Mouse (Mus musculus): ENCODE results near the gene Sfxn2. TPM values are rescaled to one million over a fixed set of nuclear protein-coding genes. Genes with fewer than 3 reads are reported as not detected.
A peak's percentile ranks its signal among the peaks of the same experiment; 100 is the strongest.

The Sfxn2 gene
- polyA plus RNA-seq (2012; rRNA removed) = 5.8 and 7.4 TPM in 2 replicates
- polyA plus RNA-seq (2014; fragmentation: Nextera tagmentation; extraction: Ambion mirVana) = 15.0 and 15.9 TPM in 2 replicates

GRCm38 (mm10) chr19:46572951-46573937 is at the start of gene Sfxn2, which contains the start of gene Arl3:
Gene Sfxn2, plus strand, starts transcription at chr19:46573365.
Gene Arl3, minus strand, starts transcription at chr19:46573198.
- Histone ChIP-seq H3K4me3 (ENCODE audit: insufficient read depth in 1 of 2, low read depth in 2 of 2, low read length in 2 of 2) (peak within 1 kb of the TSS; percentile 68 to 70), H3K9me3 (ENCODE audit: control insufficient read depth, low read length) (no peaks in the 10 kb centered on the region), H3K9ac (replicated peaks) (peak within 1 kb of the TSS; percentile 78), H3K4me1 (replicated peaks; ENCODE audit: control insufficient read depth in 2 of 2, insufficient read depth in 2 of 2, low read length in 1 of 2) (peaks cover 10 to 11% of the 10 kb centered on the region in 2 experiments), H3K4me2 (ENCODE audit: low read depth) (peak within 1 kb of the TSS; percentile 99), H3K27ac (peak within 1 kb of the TSS; percentile 68), H3K36me3 (replicated peaks; ENCODE audit: control insufficient read depth, insufficient read depth, low read depth) (no peaks in the 10 kb centered on the region), H3K27me3 (ENCODE audit: control insufficient read depth, insufficient read depth, low read length) (no peaks in the 10 kb centered on the region)
- peak; percentile 63 for TF ChIP-seq CTCF (IDR thresholded peaks at IDR 0.05; ENCODE audit: low read depth)
- TF ChIP-seq EP300 (IDR thresholded peaks at IDR 0.05; ENCODE audit: low read depth) = no peak
- ATAC-seq (ENCODE audit: insufficient read depth) (peak; percentile 95), DNase-seq (ENCODE audit: low read depth in 3 of 3, low spot score in 3 of 3) (peak; percentile 92 to 94 (median 93))
- WGBS (ENCODE audit: insufficient replicate concordance) = under 1% methylated on average over 64 of the region's 67 CpGs

- Histone ChIP-seq H3K4me3 (ENCODE audit: insufficient read depth in 1 of 2, low read depth in 2 of 2, low read length in 2 of 2) (no peak overlapping the region), H3K9me3 (ENCODE audit: control insufficient read depth, low read length) (no peaks in the 10 kb centered on the region), H3K9ac (replicated peaks) (no peak overlapping the region), H3K27me3 (ENCODE audit: control insufficient read depth, insufficient read depth, low read length) (peaks cover 6% of the 10 kb centered on the region; the same call in 1 of the 2 replicates), H3K36me3 (replicated peaks; ENCODE audit: control insufficient read depth, insufficient read depth, low read depth) (no peaks in the 10 kb centered on the region), H3K4me1 (replicated peaks; ENCODE audit: control insufficient read depth in 2 of 2, insufficient read depth in 2 of 2, low read length in 1 of 2) (peaks cover 19 to 37% of the 10 kb centered on the region in 2 experiments), H3K4me2 (ENCODE audit: low read depth) (peak overlapping the region; percentile 23), H3K27ac (no peak overlapping the region)
- DNase-seq (ENCODE audit: low read depth in 3 of 3, low spot score in 3 of 3) (no peak), ATAC-seq (ENCODE audit: insufficient read depth) (no peak)
- 22% methylated on average over 20 of the region's 20 CpGs for WGBS (ENCODE audit: insufficient replicate concordance)
- TF ChIP-seq CTCF (IDR thresholded peaks at IDR 0.05; ENCODE audit: low read depth) (no peak), EP300 (IDR thresholded peaks at IDR 0.05; ENCODE audit: low read depth) (no peak)
Observed at GRCm38 (mm10) chr19:46523480-46524151, 49.5 kb upstream of the Sfxn2 start.

GRCm38 (mm10) chr19:46524152-46524544 is 49.0 kb upstream of the Sfxn2 start:
- WGBS (ENCODE audit: insufficient replicate concordance) = 27% methylated on average over 6 of the region's 6 CpGs
- H3K36me3 ChIP-seq (replicated peaks; ENCODE audit: control insufficient read depth, insufficient read depth, low read depth) = no peaks in the 10 kb centered on the region
- H3K4me3 ChIP-seq (ENCODE audit: insufficient read depth in 1 of 2, low read depth in 2 of 2, low read length in 2 of 2) = no peak overlapping the region
- no peaks in the 10 kb centered on the region for H3K9me3 ChIP-seq (ENCODE audit: control insufficient read depth, low read length)
- H3K4me1 ChIP-seq (replicated peaks; ENCODE audit: control insufficient read depth in 2 of 2, insufficient read depth in 2 of 2, low read length in 1 of 2) = peaks cover 23 to 36% of the 10 kb centered on the region in 2 experiments
- H3K27ac ChIP-seq = no peak overlapping the region
- peak overlapping the region; percentile 23 for H3K4me2 ChIP-seq (ENCODE audit: low read depth)
- ATAC-seq (ENCODE audit: insufficient read depth) (no peak), DNase-seq (ENCODE audit: low read depth in 3 of 3, low spot score in 3 of 3) (no peak)
- TF ChIP-seq EP300 (IDR thresholded peaks at IDR 0.05; ENCODE audit: low read depth) = no peak
- no peak for TF ChIP-seq CTCF (IDR thresholded peaks at IDR 0.05; ENCODE audit: low read depth)
- H3K9ac ChIP-seq (replicated peaks) = no peak overlapping the region
- H3K27me3 ChIP-seq (ENCODE audit: control insufficient read depth, insufficient read depth, low read length) = peaks cover 6% of the 10 kb centered on the region; the same call in 1 of the 2 replicates

- Histone ChIP-seq H3K9me3 (ENCODE audit: control insufficient read depth, low read length) (no peaks in the 10 kb centered on the region), H3K4me1 (replicated peaks; ENCODE audit: control insufficient read depth in 2 of 2, insufficient read depth in 2 of 2, low read length in 1 of 2) (peaks cover 22 to 38% of the 10 kb centered on the region in 2 experiments), H3K4me3 (ENCODE audit: insufficient read depth in 1 of 2, low read depth in 2 of 2, low read length in 2 of 2) (no peak overlapping the region), H3K27me3 (ENCODE audit: control insufficient read depth, insufficient read depth, low read length) (peaks cover 6% of the 10 kb centered on the region; the same call in 1 of the 2 replicates), H3K27ac (no peak overlapping the region), H3K9ac (replicated peaks) (no peak overlapping the region), H3K36me3 (replicated peaks; ENCODE audit: control insufficient read depth, insufficient read depth, low read depth) (no peaks in the 10 kb centered on the region), H3K4me2 (ENCODE audit: low read depth) (peak overlapping the region; percentile 23)
- ATAC-seq (ENCODE audit: insufficient read depth) = peak; percentile 16; the same call in 1 of the 2 replicates
- DNase-seq (ENCODE audit: low read depth in 3 of 3, low spot score in 3 of 3) = no peak
- TF ChIP-seq CTCF (IDR thresholded peaks at IDR 0.05; ENCODE audit: low read depth) = peak; percentile 41
- no peak for TF ChIP-seq EP300 (IDR thresholded peaks at IDR 0.05; ENCODE audit: low read depth)
- WGBS (ENCODE audit: insufficient replicate concordance) = 26% methylated on average over 14 of the region's 14 CpGs
Observed at GRCm38 (mm10) chr19:46524601-46525321, 48.4 kb upstream of the Sfxn2 start.
